Mouse (Mus musculus): ENCODE measurements around the gene Kcnip4. TPM values are rescaled to one million over a fixed set of nuclear protein-coding genes. Genes with fewer than 3 reads are reported as not detected.

Kcnip4 gene
- polyA plus RNA-seq, 1 experiment: 0.40 TPM

GRCm38 (mm10) chr5:48345983-48346648 is 1178.6 kb downstream of the Kcnip4 start:
- H3K4me1 ChIP-seq (ENCODE audit: control insufficient read depth, insufficient read depth, low read length): no peaks in the 10 kb centered on the region
- no peak for DNase-seq
- no peak overlapping the region for H3K4me3 ChIP-seq (replicated peaks; ENCODE audit: extremely low read depth, low read depth, low read length)
- TF ChIP-seq CTCF (IDR thresholded peaks at IDR 0.05; ENCODE audit: insufficient read depth, low read length): no peak
- TF ChIP-seq POLR2A (IDR thresholded peaks at IDR 0.05; ENCODE audit: borderline replicate concordance, extremely low read depth, low read depth, low read length): no peak
- WGBS: 98% methylated on average over 2 of the region's 2 CpGs

DNA sequence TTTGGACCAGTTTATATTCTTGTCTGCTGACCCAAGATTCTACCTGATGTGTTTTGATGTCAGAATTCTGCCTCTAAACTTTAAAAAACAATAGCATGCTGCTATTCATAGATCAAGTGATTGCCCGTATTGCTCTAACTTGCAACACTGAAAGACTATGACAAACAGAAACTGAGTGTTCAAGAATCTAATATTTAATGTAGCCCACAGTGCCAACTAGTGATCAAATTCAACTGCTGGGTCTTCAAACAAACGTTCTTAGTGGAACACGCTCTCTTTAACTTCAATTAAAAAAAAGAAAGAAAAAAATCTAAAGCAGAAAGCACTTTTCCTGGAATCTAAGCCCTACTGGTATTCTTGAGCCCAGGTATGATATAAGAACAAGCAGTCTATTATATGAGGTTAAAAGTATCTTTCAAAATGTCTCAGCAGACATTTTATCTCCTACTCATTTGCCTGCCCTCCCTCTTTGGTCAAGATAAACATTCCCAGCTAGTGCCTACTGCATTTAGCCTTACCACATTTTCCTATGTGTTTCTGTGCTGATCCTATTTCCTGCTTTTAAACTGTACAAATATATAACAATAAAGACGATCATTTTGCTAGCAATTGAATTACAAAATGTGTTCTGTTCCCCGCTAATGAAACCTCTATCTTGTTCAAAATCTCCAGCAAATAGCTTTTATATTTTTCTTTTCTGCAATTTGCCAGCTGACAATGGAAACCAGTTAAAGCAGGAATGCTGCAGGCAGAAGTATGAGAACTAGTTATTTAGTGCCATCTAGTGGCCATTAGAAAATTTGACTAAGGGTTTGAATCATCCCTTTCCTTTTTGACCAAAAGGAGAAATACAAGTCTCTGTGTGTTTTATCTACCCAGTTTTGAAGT is 1179.4 kb downstream of the Kcnip4 start:
- Histone ChIP-seq H3K4me3 (replicated peaks; ENCODE audit: extremely low read depth, low read depth, low read length) (no peak overlapping the region), H3K4me1 (ENCODE audit: control insufficient read depth, insufficient read depth, low read length) (no peaks in the 10 kb centered on the region)
- WGBS: 25% methylated on average over 5 of the region's 5 CpGs
- no peak for DNase-seq
- no peak for TF ChIP-seq POLR2A (IDR thresholded peaks at IDR 0.05; ENCODE audit: borderline replicate concordance, extremely low read depth, low read depth, low read length)
- TF ChIP-seq CTCF (IDR thresholded peaks at IDR 0.05; ENCODE audit: insufficient read depth, low read length): no peak

- no peak overlapping the region for H3K4me3 ChIP-seq (replicated peaks; ENCODE audit: extremely low read depth, low read depth, low read length)
- WGBS: 63% methylated on average over 7 of the region's 7 CpGs
- DNase-seq: no peak
- TF ChIP-seq POLR2A (IDR thresholded peaks at IDR 0.05; ENCODE audit: borderline replicate concordance, extremely low read depth, low read depth, low read length): no peak
- no peak for TF ChIP-seq CTCF (IDR thresholded peaks at IDR 0.05; ENCODE audit: insufficient read depth, low read length)
- H3K4me1 ChIP-seq (ENCODE audit: control insufficient read depth, insufficient read depth, low read length): no peaks in the 10 kb centered on the region
Measured at GRCm38 (mm10) chr5:48340808-48341433, 1183.8 kb downstream of the Kcnip4 start.

Data from lung, adult 2 months (tissue).